Mouse (Mus musculus): ENCODE data around the gene Them7. TPM values are rescaled to one million over a fixed set of nuclear protein-coding genes. Genes with fewer than 3 reads are reported as not detected.

The Them7 gene
- total RNA-seq, 2 experiments from 2014 or later: 0.61 to 1.6 TPM

DNA sequence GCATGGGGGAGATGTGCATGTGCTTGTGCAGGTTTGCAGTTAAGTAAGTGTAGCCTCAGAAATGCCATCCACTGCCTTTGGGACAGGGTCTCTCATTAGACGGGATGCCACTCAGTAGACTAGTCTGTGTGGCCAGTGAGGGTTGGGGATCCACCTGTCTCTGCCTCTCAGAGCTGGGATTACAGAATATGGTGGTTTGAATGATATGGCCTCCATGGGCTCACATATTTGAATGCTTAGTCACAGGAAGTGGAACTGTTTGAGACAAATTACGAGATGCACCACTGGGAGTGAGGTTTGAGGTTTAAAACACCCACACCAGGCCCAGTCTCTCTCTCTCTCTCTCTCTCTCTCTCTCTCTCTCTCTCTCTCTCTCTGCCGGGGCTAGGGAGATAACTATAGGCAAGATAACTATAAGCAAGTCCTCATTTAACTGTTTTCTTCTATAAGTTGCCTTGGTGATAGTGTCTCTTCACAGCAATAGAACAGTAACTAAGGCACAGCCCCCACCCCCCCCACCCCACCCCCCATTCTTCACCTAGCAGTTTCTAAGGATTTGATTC is 156.7 kb downstream of the Them7 start:
- no peak for DNase-seq

- DNase-seq: no peak
Measured at GRCm38 (mm10) chr2:105383063-105383462, 158.9 kb downstream of the Them7 start.

DNA sequence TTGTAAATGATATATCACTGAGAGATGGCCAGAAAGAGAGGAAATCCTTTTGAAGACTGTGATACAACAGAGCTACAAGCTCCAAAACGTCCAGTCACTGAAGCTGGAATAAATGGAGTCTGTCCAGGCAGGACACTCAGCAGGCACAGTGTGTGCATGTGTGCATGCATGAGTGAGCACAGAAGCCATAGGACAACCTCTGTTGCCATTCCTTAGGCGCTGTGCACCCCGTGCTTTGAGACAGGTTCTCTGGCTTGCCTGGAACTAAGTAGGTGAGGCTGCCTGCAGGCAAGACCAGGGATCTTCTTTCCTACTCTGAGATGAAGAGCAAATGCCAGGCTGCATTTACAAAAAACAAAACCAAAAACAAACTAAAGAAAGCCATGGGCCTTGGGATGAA is 160.9 kb downstream of the Them7 start:
- no peak for DNase-seq

DNA sequence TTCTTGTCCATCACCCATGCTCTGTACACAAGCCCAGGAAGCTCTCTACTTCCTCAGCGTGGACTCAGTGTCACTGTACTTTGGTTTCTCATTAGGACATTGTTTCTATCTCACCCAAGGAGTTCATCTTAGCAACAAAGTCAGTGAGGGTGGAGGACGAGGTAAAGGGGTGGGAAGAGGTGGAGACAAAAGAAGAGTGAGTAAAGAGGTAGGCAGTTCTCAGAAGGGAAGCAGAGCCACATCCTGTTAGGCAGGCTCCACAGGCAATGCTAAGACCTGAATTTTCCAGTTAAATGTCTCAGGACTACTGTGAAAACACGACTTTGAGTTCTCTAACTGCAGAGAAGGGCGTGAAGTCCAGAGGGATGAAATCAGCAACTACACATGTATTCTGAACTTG is 162.3 kb downstream of the Them7 start:
- DNase-seq: no peak

GRCm38 (mm10) chr2:105389007-105389890 is 165.1 kb downstream of the Them7 start:
- peak; percentile 29 for DNase-seq

DNA sequence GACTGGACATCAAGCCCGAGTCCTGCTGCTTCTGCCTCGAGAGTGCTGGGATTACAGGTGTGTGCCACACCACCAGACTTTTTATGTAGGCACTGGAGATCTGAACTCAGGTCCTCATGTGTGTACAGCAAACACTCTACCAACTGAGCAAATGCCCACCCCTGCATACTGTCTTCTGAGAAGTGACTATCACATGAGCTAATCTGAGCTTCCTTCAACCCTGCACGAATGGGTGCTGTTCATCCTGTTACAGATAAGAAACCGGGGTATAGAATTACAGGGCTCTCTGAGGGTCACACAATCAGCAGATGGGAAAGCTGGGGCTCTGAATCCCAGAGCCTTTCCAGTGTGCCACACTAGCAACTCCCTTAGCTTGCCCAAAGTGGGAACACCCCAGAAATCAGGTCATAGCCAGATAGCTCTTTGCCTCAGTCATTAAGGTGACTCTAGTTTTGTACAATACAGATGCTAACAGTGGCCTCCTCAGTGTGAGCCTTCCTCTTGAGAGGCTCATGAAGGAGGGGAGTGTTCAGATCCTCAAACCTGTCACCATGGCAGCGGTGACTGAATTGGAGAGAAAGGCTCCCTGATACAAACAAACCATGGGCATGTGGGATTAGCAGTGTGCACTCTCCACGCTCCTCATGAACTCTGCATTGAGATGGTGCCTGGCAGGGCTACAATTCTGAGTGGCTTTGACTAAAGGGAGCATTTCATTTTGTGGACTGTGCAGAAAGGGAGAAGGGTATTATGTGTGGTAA is 166.7 kb downstream of the Them7 start:
- DNase-seq: no peak

GRCm38 (mm10) chr2:105391414-105391784 is 167.3 kb downstream of the Them7 start:
- DNase-seq: no peak

GRCm38 (mm10) chr2:105392514-105392913 is 168.4 kb downstream of the Them7 start:
- DNase-seq: no peak

DNA sequence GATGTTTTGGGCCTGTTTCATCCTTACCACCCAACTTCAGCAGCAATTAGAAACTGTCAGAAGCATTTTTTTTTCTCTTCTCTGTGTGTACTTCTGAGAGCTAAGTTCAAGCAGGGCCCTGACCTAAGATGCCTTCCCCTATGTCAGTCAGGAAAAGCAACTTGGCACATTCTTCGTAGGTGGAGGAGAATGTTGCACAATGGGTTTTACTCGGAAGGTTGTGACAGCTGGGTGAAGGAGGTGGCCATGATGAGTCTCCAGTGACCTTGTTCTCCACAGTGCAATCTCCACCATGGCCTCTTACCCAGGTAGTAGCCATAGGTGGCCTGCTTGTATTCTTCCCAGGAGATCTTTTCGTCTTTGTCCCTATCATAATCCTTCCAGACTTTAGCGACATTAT is 170.3 kb downstream of the Them7 start:
- no peak for DNase-seq

DNA sequence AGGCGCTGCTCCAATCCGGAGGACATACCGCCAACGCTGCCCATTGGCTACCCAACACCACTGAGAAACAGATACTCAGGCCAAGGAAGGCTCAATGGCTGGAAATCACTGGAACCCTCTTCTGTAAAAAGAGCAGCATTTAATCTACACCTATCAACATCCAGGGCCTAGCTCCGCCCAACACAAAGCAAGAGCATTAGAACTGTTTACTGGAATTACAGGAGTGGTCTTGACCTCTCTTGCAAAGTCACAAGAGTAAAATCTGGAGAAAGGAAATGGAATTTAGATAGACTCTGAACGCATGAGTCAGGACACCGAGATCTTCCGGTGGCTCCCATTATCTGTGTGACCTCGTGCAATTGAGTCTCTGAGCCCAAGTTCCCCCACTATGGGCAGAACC is 171.9 kb downstream of the Them7 start:
- no peak for DNase-seq

GRCm38 (mm10) chr2:105397446-105398211 is 173.5 kb downstream of the Them7 start:
- no peak for DNase-seq

DNA sequence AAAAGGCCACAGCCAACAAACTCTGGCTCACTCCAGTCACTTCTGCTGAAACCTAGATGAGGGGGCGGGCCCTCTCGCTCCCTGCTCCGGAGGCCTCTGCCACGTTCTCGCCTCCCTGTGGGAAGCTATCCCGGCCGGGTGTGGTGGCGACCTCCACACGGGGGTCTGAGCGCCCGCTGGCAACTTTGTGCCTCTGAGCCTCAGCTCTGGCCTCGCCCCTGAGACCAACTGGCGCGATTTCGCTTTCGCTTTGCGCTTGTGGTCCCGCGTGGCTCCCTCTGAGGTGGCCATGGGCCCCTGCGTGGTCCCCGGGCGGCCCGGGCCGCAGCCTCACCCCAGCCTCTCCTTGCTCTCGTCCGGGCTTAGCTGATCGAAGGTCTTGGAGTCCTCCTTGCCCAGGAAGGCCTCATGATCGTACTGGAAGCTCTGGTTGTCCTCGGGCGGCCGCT is 174.5 kb downstream of the Them7 start:
- peak; percentile 52 for DNase-seq

DNA sequence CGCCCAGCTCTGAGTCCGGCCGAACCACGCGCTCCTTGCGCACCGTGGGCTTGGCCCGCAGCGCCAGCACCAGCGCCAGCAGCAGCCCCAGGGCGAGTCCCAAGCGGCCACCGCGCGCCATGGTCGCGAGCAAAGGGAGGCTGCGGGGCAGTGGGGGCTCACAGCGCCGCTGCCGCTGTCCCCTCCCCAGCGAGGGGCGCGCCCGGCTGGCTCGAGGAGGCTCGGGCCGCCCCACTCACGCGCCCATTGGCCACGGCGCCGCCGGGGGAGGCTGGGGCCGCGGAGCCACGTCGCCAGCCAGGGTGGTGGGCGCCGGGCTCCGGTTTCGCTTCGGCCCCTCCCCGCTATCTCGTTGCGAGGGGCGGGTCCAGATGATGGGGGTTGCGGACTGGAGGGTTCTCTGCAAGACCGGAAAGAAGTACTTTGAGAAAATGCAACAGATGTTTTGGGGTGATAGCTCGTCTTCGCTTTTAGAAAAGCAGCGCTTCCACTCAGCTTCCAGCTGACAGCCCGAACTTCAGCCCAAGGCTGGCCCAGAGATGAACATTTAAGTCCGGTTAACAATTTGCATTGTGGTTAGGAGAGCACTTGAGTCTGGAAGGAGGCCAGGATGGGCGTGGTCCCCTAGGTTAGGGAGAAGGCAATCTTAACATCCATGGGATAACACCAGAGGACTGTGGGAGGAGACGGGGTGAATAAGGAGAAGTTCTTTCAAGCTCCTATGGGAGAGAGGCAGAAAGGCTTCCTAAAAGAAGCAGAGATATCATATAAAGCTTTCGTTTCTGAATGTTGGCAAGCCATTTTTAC is 175.2 kb downstream of the Them7 start, which contains the start of gene Rcn1:
TSS of gene Rcn1 (minus strand) at position 235 of the 807 bp plus-strand sequence.
- peak; percentile 88 for DNase-seq

DNA sequence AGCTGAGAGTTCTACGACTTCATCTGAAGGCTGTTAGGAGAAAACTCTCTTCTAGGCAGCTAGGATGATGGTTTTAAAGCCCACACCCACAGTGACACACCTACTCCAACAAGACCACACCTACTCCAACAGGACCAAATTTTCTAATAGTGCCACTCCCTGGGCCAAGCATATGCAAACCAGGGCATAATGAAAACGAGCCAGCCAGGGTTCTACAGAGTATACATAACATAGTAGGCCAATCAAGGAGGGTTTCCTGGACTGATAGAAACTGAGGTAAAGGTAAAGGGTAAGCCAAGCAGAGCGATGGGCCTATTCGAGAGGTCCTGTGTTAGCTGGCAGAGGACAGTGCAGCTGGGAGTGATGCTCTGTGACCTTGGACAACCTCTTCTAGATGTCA is 176.4 kb downstream of the Them7 start:
- DNase-seq: no peak

GRCm38 (mm10) chr2:105402180-105402579 is 178.1 kb downstream of the Them7 start:
- no peak for DNase-seq

GRCm38 (mm10) chr2:105408511-105408910 is 184.4 kb downstream of the Them7 start:
- peak; percentile 62 for DNase-seq

DNA sequence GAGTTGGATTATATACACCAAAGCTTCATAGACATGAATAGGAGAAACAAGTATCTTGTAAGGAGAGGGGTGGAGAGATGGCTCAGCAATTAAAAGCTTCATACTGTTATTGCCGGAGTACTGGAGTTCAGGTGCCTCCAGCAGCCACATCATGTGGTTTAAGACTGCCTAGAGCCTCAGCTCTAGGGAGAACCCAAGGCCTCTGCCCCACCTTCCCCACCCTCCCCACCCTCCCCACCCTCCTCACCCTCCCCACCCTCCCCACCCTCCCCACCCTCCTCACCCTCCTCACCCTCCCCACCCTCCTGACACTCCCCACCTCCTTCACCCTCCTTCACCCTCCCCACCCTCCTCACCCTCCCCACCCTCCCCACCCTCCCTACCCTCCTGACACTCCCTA is 185.1 kb downstream of the Them7 start:
- DNase-seq: no peak

DNA sequence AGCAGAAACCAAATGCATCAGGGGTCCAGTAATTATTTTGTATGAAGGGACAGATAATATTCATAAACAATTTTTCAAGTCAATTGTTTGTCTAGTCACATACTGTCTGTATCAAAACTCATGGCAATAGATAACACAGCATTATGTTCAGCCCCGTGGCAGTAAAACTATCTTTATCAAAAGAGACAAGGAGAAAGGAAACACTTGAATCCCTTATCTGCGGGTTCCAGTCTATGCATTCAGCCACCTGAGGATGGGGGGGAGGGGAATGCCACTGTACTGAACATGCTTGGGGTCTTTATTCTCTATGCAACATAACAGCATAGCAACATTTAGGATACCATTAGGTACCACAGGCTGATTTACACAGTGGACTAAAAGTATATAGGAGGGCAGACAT is 190.2 kb downstream of the Them7 start:
- DNase-seq: no peak

GRCm38 (mm10) chr2:105416046-105416659 is 192.0 kb downstream of the Them7 start:
- no peak for DNase-seq

DNA sequence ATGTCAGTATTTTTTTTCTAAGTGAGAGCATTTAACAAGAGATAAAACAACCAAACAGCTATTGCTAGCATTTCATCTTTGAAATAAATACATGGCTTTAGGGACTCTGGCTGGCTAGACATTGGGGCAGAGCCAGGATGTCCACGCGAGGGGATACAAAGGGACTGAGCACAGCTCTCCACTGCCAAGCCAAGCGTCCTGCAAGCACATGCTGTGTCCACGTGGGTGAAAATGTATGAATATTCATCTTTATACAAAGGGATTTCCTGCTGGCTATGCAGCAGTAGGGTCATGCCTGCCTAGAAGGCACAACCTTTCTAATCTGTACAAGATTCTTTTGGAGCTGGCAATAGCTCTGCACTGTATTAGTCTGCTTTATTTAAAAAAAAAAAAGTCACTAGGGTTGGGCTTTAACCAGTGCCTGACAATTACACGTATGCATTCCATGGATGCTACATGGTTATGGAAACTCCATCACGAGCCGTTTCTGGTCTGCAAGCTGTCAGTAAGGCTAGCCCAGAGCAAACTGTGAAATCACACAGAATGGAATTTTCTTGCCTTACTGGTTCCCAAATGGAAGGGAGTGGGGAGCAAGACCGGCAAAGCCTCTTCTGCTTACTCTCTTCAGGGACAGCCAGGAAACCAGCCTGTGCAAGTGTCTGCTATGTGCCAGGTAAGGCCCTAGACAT is 192.7 kb downstream of the Them7 start:
- no peak for DNase-seq

All from heart, postnatal 4 days (tissue).